Mouse (Mus musculus) cortical plate, adult 2 months (tissue): ENCODE data around the gene Srp72.

Source experiments
- CTCF ChIP-seq: fragments of 200-500 bp; IDR thresholded peaks from 2 replicates; pipeline ENCODE4 v1.5.1; 2011; ENCODE audit warnings: mild to moderate bottlenecking, control low read depth, low read length; ENCODE audit not compliant: insufficient read depth; ENCODE audit errors: extremely low read depth
- POLR2A ChIP-seq: fragments of 200-500 bp; IDR thresholded peaks from 2 replicates; pipeline ENCODE4 v1.6.1; 2011; ENCODE audit warnings: mild to moderate bottlenecking, low read length, control low read depth; ENCODE audit not compliant: insufficient read depth; ENCODE audit errors: extremely low read depth

- TF ChIP-seq CTCF: no peak
- TF ChIP-seq POLR2A: no peak
These were observed 26.7 kb upstream of the Srp72 start for GRCm38 (mm10) chr5:76947758-76948157.
